Mouse (Mus musculus) forelimb bud, embryonic 11.5 days (tissue): Measurements from ENCODE around the gene Cfap73.

ENCODE experiments used
- DNase-seq: peaks from one replicate; pipeline ENCODE4 v3.0.0-alpha.2; 2012; ENCODE audit warnings: low read depth, low spot score

The Cfap73 gene

GRCm38 (mm10) chr5:120612822-120613604 lies 21.0 kb downstream of the Cfap73 start:
- peak; percentile 100 for DNase-seq

- DNase-seq: peak; percentile 97
These were observed 21.6 kb downstream of the Cfap73 start, which contains the start of the genes Rita1 and Ddx54 for GRCm38 (mm10) chr5:120612442-120612821. Gene Rita1 (minus strand): TSS chr5:120612589. Gene Ddx54 (plus strand): TSS chr5:120612739.

GRCm38 (mm10) chr5:120611416-120611815 lies 22.6 kb downstream of the Cfap73 start:
- DNase-seq: no peak

- DNase-seq: no peak
These were observed 23.1 kb downstream of the Cfap73 start for GRCm38 (mm10) chr5:120610906-120611305.

GRCm38 (mm10) chr5:120609246-120609775 lies 24.7 kb downstream of the Cfap73 start:
- no peak for DNase-seq

GRCm38 (mm10) chr5:120607335-120607734 lies 26.7 kb downstream of the Cfap73 start:
- DNase-seq: no peak

- DNase-seq: no peak
These were observed 27.3 kb downstream of the Cfap73 start for GRCm38 (mm10) chr5:120606590-120607200.

GRCm38 (mm10) chr5:120605688-120606087 lies 28.3 kb downstream of the Cfap73 start:
- peak; percentile 95 for DNase-seq

GRCm38 (mm10) chr5:120605241-120605661 lies 28.8 kb downstream of the Cfap73 start:
- no peak for DNase-seq

- DNase-seq: peak; percentile 85
These were observed 29.2 kb downstream of the Cfap73 start for GRCm38 (mm10) chr5:120604839-120605238.

GRCm38 (mm10) chr5:120603515-120603914 lies 30.5 kb downstream of the Cfap73 start:
- no peak for DNase-seq

GRCm38 (mm10) chr5:120602210-120602609 lies 31.8 kb downstream of the Cfap73 start:
- no peak for DNase-seq

- DNase-seq: no peak
These were observed 32.9 kb downstream of the Cfap73 start for GRCm38 (mm10) chr5:120600946-120601668.

GRCm38 (mm10) chr5:120599625-120600024 lies 34.4 kb downstream of the Cfap73 start:
- no peak for DNase-seq

- DNase-seq: no peak
These were observed 39.5 kb downstream of the Cfap73 start for GRCm38 (mm10) chr5:120594485-120594884.

- DNase-seq: no peak
These were observed 41.9 kb downstream of the Cfap73 start for GRCm38 (mm10) chr5:120592141-120592540.

- peak; percentile 41 for DNase-seq
These were observed 43.6 kb downstream of the Cfap73 start for GRCm38 (mm10) chr5:120590356-120591010.

- DNase-seq: peak; percentile 100
These were observed 45.4 kb downstream of the Cfap73 start, which contains the start of the genes Tpcn1 and Iqcd for GRCm38 (mm10) chr5:120588569-120589094. Gene Tpcn1 (minus strand): TSS chr5:120588673. Gene Iqcd (plus strand): TSS chr5:120589016.

- no peak for DNase-seq
These were observed 46.0 kb downstream of the Cfap73 start for GRCm38 (mm10) chr5:120587940-120588568.

- no peak for DNase-seq
These were observed 46.5 kb downstream of the Cfap73 start for GRCm38 (mm10) chr5:120587616-120587926.
